Mouse (Mus musculus): ENCODE data around the gene Npr2. TPM values are rescaled to one million over a fixed set of nuclear protein-coding genes. Genes with fewer than 3 reads are reported as not detected.

Npr2 gene
- polyA plus RNA-seq, 1 experiment from 2014 or later, result 13.7 TPM

- 0 out of 2 replicates have a peak, but pooled peaks cover 7% of the 10 kb centered on the region for H3K4me1 ChIP-seq (ENCODE audit: insufficient read depth)
- no peak overlapping the region for H3K4me3 ChIP-seq (ENCODE audit: low read depth, low read length)
- no peak overlapping the region for H3K4me2 ChIP-seq
- H3K27me3 ChIP-seq (ENCODE audit: insufficient read depth, low read length), result peaks cover 11% of the 10 kb centered on the region
- DNase-seq, result no peak
- H3K27ac ChIP-seq (ENCODE audit: low read depth), result no peak overlapping the region
- no peaks in the 10 kb centered on the region for H3K9me3 ChIP-seq (ENCODE audit: low read depth, low read length)
- 80% methylated on average over 7 of the region's 7 CpGs for WGBS
- ATAC-seq (ENCODE audit: insufficient read depth), result no peak
- H3K36me3 ChIP-seq (ENCODE audit: insufficient read depth), result no peaks in the 10 kb centered on the region
- no peak for TF ChIP-seq CTCF (IDR thresholded peaks at IDR 0.05; ENCODE audit: low read depth)
- H3K9ac ChIP-seq, result no peak overlapping the region; the same call in 1 of the 2 replicates
These were observed 3.1 kb downstream of the Npr2 start for GRCm38 (mm10) chr4:43634621-43635374.

DNA sequence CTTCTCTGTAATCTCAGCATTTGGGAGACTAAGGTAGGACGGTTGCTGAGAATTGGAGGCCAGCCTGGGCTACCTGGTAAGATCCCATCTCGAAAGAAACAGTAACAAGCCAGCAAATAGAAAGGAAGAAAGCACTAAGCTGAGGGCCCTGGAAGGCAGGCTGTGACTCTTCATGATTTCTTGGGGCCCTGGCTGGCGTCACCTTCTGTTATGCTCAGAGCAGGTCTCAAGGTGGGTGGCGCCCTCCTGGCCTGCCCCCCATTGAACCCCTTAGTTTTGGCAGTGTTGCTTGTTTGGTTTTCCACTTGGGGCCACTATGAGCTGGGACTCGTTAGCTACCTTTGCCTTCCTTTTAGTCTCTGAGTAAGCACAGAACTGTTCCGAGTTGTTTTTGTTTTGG lies 5.0 kb downstream of the Npr2 start:
- 0 out of 2 replicates have a peak, but pooled peaks cover 7% of the 10 kb centered on the region for H3K4me1 ChIP-seq (ENCODE audit: insufficient read depth)
- 67% methylated on average over 6 of the region's 6 CpGs for WGBS
- H3K4me2 ChIP-seq, result no peak overlapping the region
- no peak overlapping the region for H3K27ac ChIP-seq (ENCODE audit: low read depth)
- TF ChIP-seq CTCF (IDR thresholded peaks at IDR 0.05; ENCODE audit: low read depth), result no peak
- no peaks in the 10 kb centered on the region for H3K36me3 ChIP-seq (ENCODE audit: insufficient read depth)
- H3K4me3 ChIP-seq (ENCODE audit: low read depth, low read length), result no peak overlapping the region
- no peak for ATAC-seq (ENCODE audit: insufficient read depth)
- peaks cover 7% of the 10 kb centered on the region for H3K27me3 ChIP-seq (ENCODE audit: insufficient read depth, low read length)
- no peak overlapping the region for H3K9ac ChIP-seq
- no peak for DNase-seq
- no peaks in the 10 kb centered on the region for H3K9me3 ChIP-seq (ENCODE audit: low read depth, low read length)

DNA sequence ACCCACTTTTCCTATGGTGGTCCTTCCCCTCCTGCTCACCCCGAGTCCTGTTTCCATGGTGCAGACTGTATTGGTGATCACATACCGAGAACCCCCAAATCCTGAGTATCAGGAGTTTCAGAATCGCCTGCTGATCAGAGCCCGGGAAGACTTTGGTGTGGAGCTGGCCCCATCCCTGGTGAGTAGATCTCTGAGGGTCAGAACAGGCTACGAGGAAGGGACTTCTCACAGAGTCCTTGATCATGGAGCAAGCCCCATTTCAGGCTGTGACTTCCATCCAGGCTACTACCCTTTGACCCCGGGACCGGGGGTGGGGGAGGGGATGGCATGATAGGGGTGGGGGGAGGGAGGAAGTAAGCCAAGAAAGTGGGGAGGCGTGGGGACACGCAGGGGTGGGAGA lies 8.3 kb downstream of the Npr2 start:
- H3K4me2 ChIP-seq, result no peak overlapping the region

GRCm38 (mm10) chr4:43640491-43640890 lies 8.8 kb downstream of the Npr2 start:
- 76% methylated on average over 6 of the region's 6 CpGs for WGBS
- no peaks in the 10 kb centered on the region for H3K36me3 ChIP-seq (ENCODE audit: insufficient read depth)
- no peaks in the 10 kb centered on the region for H3K9me3 ChIP-seq (ENCODE audit: low read depth, low read length)
- no peak overlapping the region for H3K9ac ChIP-seq
- ATAC-seq (ENCODE audit: insufficient read depth) (no peak), DNase-seq (no peak)
- H3K4me1 ChIP-seq (ENCODE audit: insufficient read depth), result no peaks in the 10 kb centered on the region
- no peaks in the 10 kb centered on the region for H3K27me3 ChIP-seq (ENCODE audit: insufficient read depth, low read length)
- TF ChIP-seq CTCF (IDR thresholded peaks at IDR 0.05; ENCODE audit: low read depth), result no peak
- no peak overlapping the region for H3K27ac ChIP-seq (ENCODE audit: low read depth)
- no peak overlapping the region for H3K4me3 ChIP-seq (ENCODE audit: low read depth, low read length)
- no peak overlapping the region for H3K4me2 ChIP-seq

More for the DNA sequence above, 8.3 kb downstream of the Npr2 start:
- no peak for TF ChIP-seq CTCF (IDR thresholded peaks at IDR 0.05; ENCODE audit: low read depth)
- H3K4me1 ChIP-seq (ENCODE audit: insufficient read depth), result no peaks in the 10 kb centered on the region
- no peak for DNase-seq
- no peaks in the 10 kb centered on the region for H3K27me3 ChIP-seq (ENCODE audit: insufficient read depth, low read length)
- 66% methylated on average over 9 of the region's 9 CpGs for WGBS
- H3K36me3 ChIP-seq (ENCODE audit: insufficient read depth), result no peaks in the 10 kb centered on the region
- no peaks in the 10 kb centered on the region for H3K9me3 ChIP-seq (ENCODE audit: low read depth, low read length)
- no peak overlapping the region for H3K27ac ChIP-seq (ENCODE audit: low read depth)
- no peak overlapping the region for H3K9ac ChIP-seq
- ATAC-seq (ENCODE audit: insufficient read depth), result no peak
- no peak overlapping the region for H3K4me3 ChIP-seq (ENCODE audit: low read depth, low read length)

DNA sequence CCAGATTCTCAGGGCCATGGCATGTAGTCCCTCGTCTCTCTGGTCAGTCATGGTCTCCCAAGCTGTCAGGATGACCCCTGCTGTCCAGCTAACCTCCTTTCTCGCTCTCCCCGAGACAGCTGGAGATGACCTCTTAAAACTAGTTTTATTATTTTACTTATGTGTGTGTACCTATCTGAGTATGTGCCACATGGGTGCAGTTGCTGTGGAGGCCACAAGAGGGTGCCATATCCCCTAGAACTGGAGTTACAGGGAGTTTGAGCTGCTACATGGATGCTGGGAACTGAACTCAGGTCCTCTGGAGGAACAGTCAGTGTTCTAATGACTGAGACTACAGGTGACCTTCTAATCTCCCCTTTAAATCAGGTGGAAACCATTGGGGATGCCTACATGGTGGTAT lies 18.0 kb downstream of the Npr2 start:
- no peak overlapping the region for H3K27ac ChIP-seq (ENCODE audit: low read depth)
- H3K9ac ChIP-seq, result no peak overlapping the region
- 92% methylated on average over 3 of the region's 3 CpGs for WGBS
- no peaks in the 10 kb centered on the region for H3K27me3 ChIP-seq (ENCODE audit: insufficient read depth, low read length)
- no peak for ATAC-seq (ENCODE audit: insufficient read depth)
- peaks cover 8% of the 10 kb centered on the region; the same call in 1 of the 2 replicates for H3K36me3 ChIP-seq (ENCODE audit: insufficient read depth)
- DNase-seq, result no peak
- H3K9me3 ChIP-seq (ENCODE audit: low read depth, low read length), result peaks cover 5% of the 10 kb centered on the region; the same call in 1 of the 2 replicates
- no peaks in the 10 kb centered on the region for H3K4me1 ChIP-seq (ENCODE audit: insufficient read depth)
- no peak overlapping the region for H3K4me2 ChIP-seq
- H3K4me3 ChIP-seq (ENCODE audit: low read depth, low read length), result no peak overlapping the region
- TF ChIP-seq CTCF (IDR thresholded peaks at IDR 0.05; ENCODE audit: low read depth), result peak; percentile 35

- H3K27me3 ChIP-seq (ENCODE audit: insufficient read depth, low read length), result no peaks in the 10 kb centered on the region
- no peak overlapping the region for H3K9ac ChIP-seq
- TF ChIP-seq CTCF (IDR thresholded peaks at IDR 0.05; ENCODE audit: low read depth), result no peak
- H3K4me1 ChIP-seq (ENCODE audit: insufficient read depth), result no peaks in the 10 kb centered on the region
- 0 out of 2 replicates have a peak, but pooled peaks cover 8% of the 10 kb centered on the region for H3K36me3 ChIP-seq (ENCODE audit: insufficient read depth)
- H3K4me2 ChIP-seq, result peak overlapping the region; percentile 55
- H3K4me3 ChIP-seq (ENCODE audit: low read depth, low read length), result peak overlapping the region; percentile 29; the same call in 1 of the 2 replicates
- WGBS, result 90% methylated on average over 4 of the region's 4 CpGs
- ATAC-seq (ENCODE audit: insufficient read depth) (no peak), DNase-seq (no peak)
- H3K9me3 ChIP-seq (ENCODE audit: low read depth, low read length), result peaks cover 5% of the 10 kb centered on the region; the same call in 1 of the 2 replicates
- H3K27ac ChIP-seq (ENCODE audit: low read depth), result no peak overlapping the region
These were observed 21.0 kb downstream of the Npr2 start for GRCm38 (mm10) chr4:43652726-43653125.

DNA sequence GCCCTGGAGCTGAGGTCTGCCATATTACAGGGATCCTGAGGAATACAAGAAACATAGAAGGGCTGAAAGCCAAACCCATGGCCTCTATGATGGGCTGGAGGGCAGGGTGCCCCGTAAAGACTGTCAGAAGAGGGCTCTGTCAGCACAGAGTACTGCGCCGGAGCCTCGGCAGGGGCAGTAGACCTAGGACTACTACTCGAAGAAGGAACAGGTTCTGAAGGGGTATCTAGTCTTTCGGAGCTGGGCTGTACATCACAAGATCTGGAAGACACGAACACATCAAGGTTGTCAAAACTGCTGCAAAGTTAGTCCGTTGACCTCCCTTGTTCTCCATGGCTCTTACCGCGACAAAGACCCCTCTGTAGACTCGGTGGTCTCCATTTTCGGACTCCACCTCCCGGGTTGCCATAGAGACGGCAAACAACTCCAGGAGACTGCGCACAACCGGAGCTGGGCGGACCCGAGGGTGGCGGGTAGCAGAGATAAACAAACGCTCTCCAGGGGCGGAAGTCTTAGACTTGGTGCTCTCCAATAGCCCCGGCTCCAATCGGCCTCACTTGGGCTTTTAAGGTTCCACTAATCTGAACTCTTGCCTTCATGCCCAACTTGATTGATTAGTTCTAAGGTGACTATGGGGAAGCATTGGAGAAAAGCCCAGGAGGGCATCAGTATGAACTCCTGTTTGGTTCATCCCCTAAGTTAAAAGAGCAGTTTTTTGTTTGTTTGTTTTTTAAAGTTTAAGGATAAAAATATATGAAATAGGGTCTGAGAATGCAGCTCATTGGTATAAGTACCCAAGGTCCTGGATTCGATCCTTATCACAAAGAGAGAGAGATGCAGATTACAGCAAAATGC lies 21.7 kb downstream of the Npr2 start, which contains the start of gene Spag8:
Gene Spag8 (minus strand): TSS at position 434 of the 855 bp plus-strand sequence.
- 12% methylated on average over 24 of the region's 24 CpGs for WGBS
- H3K9ac ChIP-seq, result no peak within 1 kb of the TSS
- DNase-seq, result peak; percentile 78

More for the DNA sequence above, 21.7 kb downstream of the Npr2 start, which contains the start of gene Spag8:
- Histone ChIP-seq H3K9me3 (ENCODE audit: low read depth, low read length) (peaks cover 5% of the 10 kb centered on the region; the same call in 1 of the 2 replicates), H3K4me2 (peak within 1 kb of the TSS; percentile 55), H3K27ac (ENCODE audit: low read depth) (no peak within 1 kb of the TSS), H3K27me3 (ENCODE audit: insufficient read depth, low read length) (no peaks in the 10 kb centered on the region), H3K4me3 (ENCODE audit: low read depth, low read length) (peak within 1 kb of the TSS; percentile 29), H3K4me1 (ENCODE audit: insufficient read depth) (no peaks in the 10 kb centered on the region), H3K36me3 (ENCODE audit: insufficient read depth) (0 out of 2 replicates have a peak, but pooled peaks cover 8% of the 10 kb centered on the region)
- 0 out of 2 replicates have a peak, but pooled peaks have one; percentile 30 for ATAC-seq (ENCODE audit: insufficient read depth)
- no peak for TF ChIP-seq CTCF (IDR thresholded peaks at IDR 0.05; ENCODE audit: low read depth)
